18 mouse cellular contexts compared by ENCODE assay signal in genomic region chr5:34269921-34270465, GRCm38 (mm10). TPM values are rescaled to one million over a fixed set of nuclear protein-coding genes. Genes with fewer than 3 reads are reported as not detected.
DNase-seq lines count a peak whose midpoint lies in the region; ATAC-seq lines count a peak whose summit lies in the region.
"Had no signal": no experiment of that assay in that cellular context is flagged by ENCODE, and none has a peak within 500 bp of the region (broad histone marks: within the 10 kb centered on the region; RNA-seq: fewer than 3 reads in every experiment).

No protein-coding gene starts in this region.

- WGBS in heart, embryonic 15.5 days = 38% methylated on average over 12 of the region's 12 CpGs
- 60% methylated on average over 12 of the region's 12 CpGs for WGBS in intestine, embryonic 16.5 days

- H3K9me3 ChIP-seq in heart, embryonic 15.5 days (replicated peaks) = no peaks in the 10 kb centered on the region
- no peaks in the 10 kb centered on the region for H3K9me3 ChIP-seq in intestine, embryonic 16.5 days (ENCODE audit: control insufficient read depth, low read length)
- H3K9me3 ChIP-seq: embryonic facial prominence, embryonic 12.5 days; hindbrain, embryonic 13.5 days; limb, embryonic 10.5 days; neural tube, embryonic 12.5 days had no signal

- no peaks in the 10 kb centered on the region for H3K36me3 ChIP-seq in heart, embryonic 15.5 days
- H3K36me3 ChIP-seq in intestine, embryonic 16.5 days (ENCODE audit: control insufficient read depth, insufficient read depth, low read length) = no peaks in the 10 kb centered on the region
- H3K36me3 ChIP-seq: embryonic facial prominence, embryonic 12.5 days; hindbrain, embryonic 13.5 days; limb, embryonic 10.5 days; neural tube, embryonic 12.5 days had no signal

- H3K4me2 ChIP-seq in heart, embryonic 15.5 days = 0 out of 2 replicates have a peak overlapping the region, but pooled peaks have one; percentile 15
- no peak overlapping the region for H3K4me2 ChIP-seq in intestine, embryonic 16.5 days (ENCODE audit: low read depth, low read length)
- H3K4me2 ChIP-seq: embryonic facial prominence, embryonic 12.5 days; hindbrain, embryonic 13.5 days; lung, embryonic 14.5 days; neural tube, embryonic 12.5 days had no signal

- no peaks in the 10 kb centered on the region for H3K27me3 ChIP-seq in heart, embryonic 15.5 days
- no peaks in the 10 kb centered on the region for H3K27me3 ChIP-seq in intestine, embryonic 16.5 days (replicated peaks; ENCODE audit: control insufficient read depth, insufficient read depth, low read length)
- H3K27me3 ChIP-seq: embryonic facial prominence, embryonic 12.5 days; hindbrain, embryonic 13.5 days; neural tube, embryonic 12.5 days had no signal

- ATAC-seq in heart, embryonic 15.5 days (replicated peaks; ENCODE audit: insufficient number of reproducible peaks, insufficient read depth, low FRiP score, low read depth) = no peak
- ATAC-seq in megakaryocyte progenitor cell, adult 5-6 weeks (replicated peaks; ENCODE audit: poor library complexity) = peak; percentile 56
- ATAC-seq in intestine, embryonic 16.5 days = no peak

- no peak for DNase-seq in heart, postnatal 25 days (ENCODE audit: low spot score)
- peak; percentile 32 for DNase-seq in c-Kit-positive CD71-positive TER-119-negative erythroid progenitor cells, embryonic 14.5 days (ENCODE audit: low read depth)
- DNase-seq in cerebellum, postnatal 36 days = peak; percentile 67 to 72
- DNase-seq in layer of hippocampus, postnatal 10 days (ENCODE audit: low spot score in 2 of 2) = no peak
- DNase-seq in layer of hippocampus, adult 8-10 months (ENCODE audit: low spot score in 2 of 2) = no peak
- DNase-seq: adrenal gland, postnatal 10 days; B cell, adult 2 months; gastrocnemius, postnatal 36 days; kidney, adult 2 months; lung, embryonic 14.5 days had no signal

- no peak overlapping the region for H3K9ac ChIP-seq in heart, embryonic 15.5 days
- H3K9ac ChIP-seq in intestine, embryonic 16.5 days (ENCODE audit: low read depth, low read length) = no peak overlapping the region
- H3K9ac ChIP-seq: embryonic facial prominence, embryonic 12.5 days; hindbrain, embryonic 13.5 days; lung, embryonic 14.5 days; neural tube, embryonic 12.5 days had no signal

- intact Hi-C loops in heart, postnatal 25 days (cut with DNase I) = no loop called here

- no peak overlapping the region for H3K27ac ChIP-seq in heart, embryonic 15.5 days
- no peak overlapping the region for H3K27ac ChIP-seq in intestine, embryonic 16.5 days (ENCODE audit: low read length)
- H3K27ac ChIP-seq: embryonic facial prominence, embryonic 12.5 days; hindbrain, embryonic 13.5 days; limb, embryonic 10.5 days; neural tube, embryonic 12.5 days had no signal

- no peak overlapping the region for H3K4me3 ChIP-seq in heart, embryonic 15.5 days
- H3K4me3 ChIP-seq in intestine, embryonic 16.5 days (ENCODE audit: low read length) = no peak overlapping the region
- H3K4me3 ChIP-seq: embryonic facial prominence, embryonic 12.5 days; hindbrain, embryonic 13.5 days; limb, embryonic 10.5 days; neural tube, embryonic 12.5 days had no signal

- H3K4me1 ChIP-seq in heart, embryonic 15.5 days (replicated peaks) = peaks cover 3% of the 10 kb centered on the region; the same call in 1 of the 2 replicates
- no peaks in the 10 kb centered on the region for H3K4me1 ChIP-seq in intestine, embryonic 16.5 days (ENCODE audit: control insufficient read depth, insufficient read depth, low read length)
- H3K4me1 ChIP-seq: embryonic facial prominence, embryonic 12.5 days; neural tube, embryonic 12.5 days had no signal

RNA-seq across cellular contexts. Expression of gene Zfyve28, which starts 18.3 kb away (rescaled TPM):
- polyA plus RNA-seq in heart, embryonic 15.5 days (2015; fragmentation: Nextera tagmentation; extraction: Ambion mirVana) = 0.23 and 0.89 TPM in 2 replicates
- under 1 TPM; 0.36 to 0.60 TPM for total RNA-seq in heart, postnatal 25 days (2021)
- total RNA-seq in megakaryocyte progenitor cell, adult 5-6 weeks (2015) = 0.25 and 0.46 TPM in 2 replicates
- total RNA-seq in megakaryocyte progenitor cell, adult 5-6 weeks (2017) = 0.04 and 0.10 TPM in 2 replicates
- polyA plus RNA-seq in intestine, embryonic 16.5 days (2015; fragmentation: Nextera tagmentation; extraction: Ambion mirVana) = 0.28 and 0.42 TPM in 2 replicates
- total RNA-seq in layer of hippocampus, postnatal 10 days (2021) = 10 to 100 TPM; 23.2 to 24.5 TPM
- 10 to 100 TPM; 32.5 to 37.0 (median 33.5) TPM for total RNA-seq in layer of hippocampus, adult 8-10 months (2022)

RNA-seq across cellular contexts. Expression of gene Cfap99, which starts 18.4 kb away (rescaled TPM):
- polyA plus RNA-seq in heart, embryonic 15.5 days (2015; fragmentation: Nextera tagmentation; extraction: Ambion mirVana) = 0.08 TPM in 1 of 2 replicates, not detected in the other
- not detected for total RNA-seq in heart, postnatal 25 days (2021)
- not detected in 2 replicates for total RNA-seq in megakaryocyte progenitor cell, adult 5-6 weeks (2015)
- not detected in 2 replicates for total RNA-seq in megakaryocyte progenitor cell, adult 5-6 weeks (2017)
- not detected in 2 replicates for polyA plus RNA-seq in intestine, embryonic 16.5 days (2015; fragmentation: Nextera tagmentation; extraction: Ambion mirVana)
- under 1 TPM; 0.23 to 0.40 TPM for total RNA-seq in layer of hippocampus, postnatal 10 days (2021)
- total RNA-seq in layer of hippocampus, adult 8-10 months (2022) = under 1 TPM; 0.52 to 0.85 (median 0.74) TPM
- total RNA-seq: adrenal gland, postnatal 10 days; gastrocnemius, postnatal 36 days had no signal
- polyA plus RNA-seq: embryonic facial prominence, embryonic 12.5 days; large intestine, adult 2 months; limb, embryonic 10.5 days; lung, embryonic 14.5 days; neural tube, embryonic 12.5 days had no signal

Comparison
In these comparisons a context has a peak if more than half of its experiments do, and no peak if none do; other contexts are left out.
1. DNase-seq: peak in c-Kit-positive CD71-positive TER-119-negative erythroid progenitor cells, embryonic 14.5 days (single experiment) and cerebellum, postnatal 36 days (2 of 2); none in heart, postnatal 25 days (single experiment), layer of hippocampus, postnatal 10 days (0 of 2) and layer of hippocampus, adult 8-10 months (0 of 2).
2. RNA of gene Zfyve28, which starts 18.3 kb away (total RNA-seq): 32.5 to 37.0 TPM in layer of hippocampus, adult 8-10 months and 23.2 to 24.5 TPM in layer of hippocampus, postnatal 10 days; 0.36 to 0.60 TPM in heart, postnatal 25 days and 0.04 to 0.46 TPM in megakaryocyte progenitor cell, adult 5-6 weeks; every median in the first group is over 10 times any median in the second.